Mouse (Mus musculus) CH12.LX (cell line): ENCODE measurements around the gene Uvrag.

ENCODE experiments used
- CTCF ChIP-seq, 2 experiments: IDR thresholded peaks in 1 of 2; conservative IDR thresholded peaks in 1 of 2; 2 replicates each; pipeline ENCODE4 v1.5.1; 2011 to 2012; ENCODE audit warnings: low read depth in 2 of 2, low read length in 2 of 2, improper control_type of control experiment in 1 of 2, inconsistent platforms in 1 of 2, mild to moderate bottlenecking in 1 of 2, moderate library complexity in 1 of 2
- E2F4 ChIP-seq: IDR thresholded peaks from 2 replicates; pipeline ENCODE4 v1.6.1; 2011; ENCODE audit warnings: low read depth, low read length, improper control_type of control experiment; ENCODE audit not compliant: insufficient replicate concordance
- EP300 ChIP-seq: IDR thresholded peaks from 2 replicates; pipeline ENCODE4 v1.6.1; 2011; ENCODE audit warnings: low read length, improper control_type of control experiment
- MAFK ChIP-seq: IDR thresholded peaks from 2 replicates; pipeline ENCODE4 v1.6.1; 2011; ENCODE audit warnings: low read length, improper control_type of control experiment; ENCODE audit not compliant: insufficient replicate concordance
- MAX ChIP-seq: IDR thresholded peaks from 2 replicates; pipeline ENCODE4 v1.6.1; 2011; ENCODE audit warnings: low read length, improper control_type of control experiment
- NRF1 ChIP-seq: IDR thresholded peaks from 2 replicates; pipeline ENCODE4 v1.6.1; 2014; ENCODE audit warnings: low read depth, mild to moderate bottlenecking, inconsistent platforms, low read length, improper control_type of control experiment, moderate library complexity
- POLR2A ChIP-seq: IDR thresholded peaks from 2 replicates; pipeline ENCODE4 v1.6.1; 2011; ENCODE audit warnings: low read depth, mild to moderate bottlenecking, improper control_type of control experiment, low read length
- POLR2AphosphoS2 ChIP-seq: IDR thresholded peaks from 2 replicates; pipeline ENCODE4 v1.6.1; 2011; ENCODE audit warnings: low read depth, low read length, improper control_type of control experiment
- UBTF ChIP-seq: IDR thresholded peaks from 2 replicates; pipeline ENCODE4 v1.6.1; 2012; ENCODE audit warnings: low read depth, mild to moderate bottlenecking, inconsistent platforms, low read length, improper control_type of control experiment, moderate library complexity
- USF1 ChIP-seq: IDR thresholded peaks from 2 replicates; pipeline ENCODE4 v1.6.1; 2014; ENCODE audit warnings: low read depth, mild to moderate bottlenecking, inconsistent platforms, low read length, improper control_type of control experiment
- ZC3H11A ChIP-seq: IDR thresholded peaks from 2 replicates; pipeline ENCODE4 v1.6.1; 2012; ENCODE audit warnings: low read depth, mild to moderate bottlenecking, inconsistent platforms, low read length, improper control_type of control experiment

DNA sequence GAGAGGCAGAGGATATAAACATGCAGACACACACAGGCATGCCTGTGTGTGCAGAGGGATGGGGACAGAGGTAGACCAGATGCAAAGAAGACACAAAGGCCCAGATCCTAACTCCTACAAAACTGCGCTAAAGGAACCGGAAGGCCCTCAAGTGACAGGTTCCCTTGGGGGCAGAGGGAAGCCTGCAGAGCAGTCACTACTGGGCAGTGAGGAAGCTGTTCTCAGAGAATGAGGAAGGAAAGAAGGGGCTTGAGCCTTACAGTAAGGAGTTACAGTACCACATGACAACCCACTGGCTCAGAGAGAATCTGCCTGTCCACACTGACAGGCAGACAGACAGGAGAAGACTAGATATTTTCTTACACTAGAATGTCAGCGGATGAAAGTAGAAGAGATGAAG, 97.6 kb downstream of the Uvrag start:
- TF ChIP-seq CTCF (conservative IDR thresholded peaks at IDR 0.05 in 1 of 2, IDR thresholded peaks at IDR 0.05 in 1 of 2; ENCODE audit: low read depth in 2 of 2, low read length in 2 of 2), result no peak
- no peak for TF ChIP-seq ZC3H11A
- no peak for TF ChIP-seq NRF1
- no peak for TF ChIP-seq UBTF
- TF ChIP-seq POLR2A, result no peak
- TF ChIP-seq MAFK, result no peak
- no peak for TF ChIP-seq POLR2AphosphoS2
- no peak for TF ChIP-seq MAX
- TF ChIP-seq E2F4, result no peak
- 0 out of 2 replicates have a peak, but pooled peaks have one; percentile 11 for TF ChIP-seq EP300
- no peak for TF ChIP-seq USF1
